Mouse (Mus musculus): ENCODE results near the gene Nmd3. TPM values are rescaled to one million over a fixed set of nuclear protein-coding genes. Genes with fewer than 3 reads are reported as not detected.

Nmd3 gene
- polyA plus RNA-seq, 1 experiment, result not detected

DNA sequence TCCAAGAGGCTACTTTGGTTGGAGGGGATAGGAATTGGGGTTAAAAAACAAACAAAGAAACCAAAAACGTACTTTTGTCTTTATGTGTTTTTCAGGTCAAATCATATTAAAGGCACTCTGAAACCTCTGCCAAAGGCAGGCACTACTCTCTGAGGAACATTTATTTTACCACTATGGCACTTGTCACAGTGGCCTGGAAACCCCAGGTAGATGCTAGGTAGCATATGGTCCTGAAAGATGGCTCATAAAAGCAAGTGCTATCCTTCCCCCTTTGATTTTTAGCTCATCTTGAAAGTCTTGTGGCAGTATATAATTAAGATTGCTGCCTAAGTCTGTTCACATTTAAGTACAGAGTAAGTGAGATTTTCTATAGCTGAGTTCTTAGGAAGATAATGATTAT is 35.7 kb downstream of the Nmd3 start:
- H3K27ac ChIP-seq (ENCODE audit: insufficient read depth, low read depth, low read length), result no peak overlapping the region
- peaks cover 2% of the 10 kb centered on the region; the same call in 1 of the 2 replicates for H3K4me1 ChIP-seq (ENCODE audit: control insufficient read depth, insufficient read depth, low read length)
- no peak for TF ChIP-seq POLR2A (IDR thresholded peaks at IDR 0.05; ENCODE audit: insufficient read depth, low read depth, low read length)
- TF ChIP-seq CTCF (IDR thresholded peaks at IDR 0.05; ENCODE audit: insufficient read depth, low read depth, low read length), result no peak
- no peak overlapping the region for H3K4me3 ChIP-seq (ENCODE audit: insufficient read depth, low read depth, low read length)
- 51% methylated on average over 1 of the region's 1 CpGs for WGBS

DNA sequence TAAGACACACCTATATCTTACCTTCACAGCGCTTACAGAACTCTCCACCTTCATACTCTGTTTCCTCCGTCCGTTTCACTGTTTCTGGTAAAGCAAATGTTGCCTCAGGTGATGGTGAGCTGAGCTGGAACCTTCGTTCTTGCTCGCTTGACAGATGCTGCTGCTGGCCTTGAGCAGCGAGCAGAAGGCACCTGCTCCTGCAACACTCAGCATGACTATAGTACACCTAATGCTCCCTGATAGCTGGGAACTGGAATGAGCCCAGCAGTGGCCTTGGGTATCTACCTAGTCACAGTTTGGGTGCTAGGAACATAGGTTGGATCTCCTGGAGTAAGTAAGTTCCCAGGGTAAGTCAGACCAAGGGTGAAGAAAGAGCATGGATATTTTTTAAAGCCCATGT is 38.3 kb downstream of the Nmd3 start:
- Histone ChIP-seq H3K4me1 (ENCODE audit: control insufficient read depth, insufficient read depth, low read length) (peaks cover 2% of the 10 kb centered on the region; the same call in 1 of the 2 replicates), H3K27ac (ENCODE audit: insufficient read depth, low read depth, low read length) (no peak overlapping the region), H3K4me3 (ENCODE audit: insufficient read depth, low read depth, low read length) (no peak overlapping the region)
- TF ChIP-seq CTCF (IDR thresholded peaks at IDR 0.05; ENCODE audit: insufficient read depth, low read depth, low read length) (no peak), POLR2A (IDR thresholded peaks at IDR 0.05; ENCODE audit: insufficient read depth, low read depth, low read length) (no peak)
- WGBS, result 93% methylated on average over 6 of the region's 6 CpGs

DNA sequence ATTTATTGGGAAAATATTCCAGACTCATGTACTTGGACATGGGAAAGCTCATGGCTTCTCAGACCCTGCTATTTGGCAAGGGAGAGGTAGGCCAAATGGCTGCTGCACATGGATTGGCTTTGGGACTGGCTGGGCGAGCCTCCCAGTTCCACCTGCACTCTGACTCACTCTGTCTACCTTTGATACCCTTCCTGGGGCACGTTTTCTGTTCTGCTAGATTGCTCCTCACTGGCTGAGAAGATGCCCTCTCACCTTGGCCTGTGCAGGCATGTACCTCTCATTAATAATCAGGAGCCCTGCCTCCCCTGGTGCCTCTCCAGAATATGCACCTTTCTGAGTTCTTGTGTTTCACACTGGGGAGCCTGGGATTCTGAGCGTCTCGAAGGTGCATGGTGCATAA is 39.4 kb downstream of the Nmd3 start:
- Histone ChIP-seq H3K27ac (ENCODE audit: insufficient read depth, low read depth, low read length) (no peak overlapping the region), H3K4me3 (ENCODE audit: insufficient read depth, low read depth, low read length) (no peak overlapping the region), H3K4me1 (ENCODE audit: control insufficient read depth, insufficient read depth, low read length) (peaks cover 2% of the 10 kb centered on the region; the same call in 1 of the 2 replicates)
- no peak for TF ChIP-seq POLR2A (IDR thresholded peaks at IDR 0.05; ENCODE audit: insufficient read depth, low read depth, low read length)
- no peak for TF ChIP-seq CTCF (IDR thresholded peaks at IDR 0.05; ENCODE audit: insufficient read depth, low read depth, low read length)
- WGBS, result 89% methylated on average over 4 of the region's 4 CpGs

DNA sequence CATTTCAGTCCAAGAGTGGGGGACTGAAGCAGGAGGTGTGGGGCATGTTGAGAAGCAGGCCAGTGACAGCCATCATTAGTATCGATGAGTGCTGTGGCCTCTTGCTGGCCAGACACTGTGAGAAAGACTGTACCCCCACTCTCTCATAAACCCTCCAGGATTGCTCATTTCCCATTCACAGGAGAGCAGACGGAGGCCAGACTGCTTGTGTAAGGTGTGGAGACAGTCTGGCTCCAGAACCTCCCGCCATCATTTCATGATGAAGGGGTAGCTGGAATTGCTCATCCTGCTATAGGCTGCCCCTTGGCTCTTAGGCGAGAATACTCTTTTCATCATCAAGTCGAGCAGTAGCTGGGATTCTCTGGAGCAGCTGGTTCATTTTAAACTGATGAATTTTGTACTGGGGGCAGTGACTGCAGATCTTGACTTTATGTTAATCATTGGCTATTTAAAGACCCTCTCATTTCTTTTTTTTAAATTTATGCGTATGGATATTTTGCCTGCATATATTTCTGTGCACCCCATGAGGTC is 41.1 kb downstream of the Nmd3 start:
- no peak overlapping the region for H3K27ac ChIP-seq (ENCODE audit: insufficient read depth, low read depth, low read length)
- WGBS, result 92% methylated on average over 6 of the region's 6 CpGs
- TF ChIP-seq CTCF (IDR thresholded peaks at IDR 0.05; ENCODE audit: insufficient read depth, low read depth, low read length) (no peak), POLR2A (IDR thresholded peaks at IDR 0.05; ENCODE audit: insufficient read depth, low read depth, low read length) (no peak)
- no peak overlapping the region for H3K4me3 ChIP-seq (ENCODE audit: insufficient read depth, low read depth, low read length)
- H3K4me1 ChIP-seq (ENCODE audit: control insufficient read depth, insufficient read depth, low read length), result peaks cover 2% of the 10 kb centered on the region; the same call in 1 of the 2 replicates

DNA sequence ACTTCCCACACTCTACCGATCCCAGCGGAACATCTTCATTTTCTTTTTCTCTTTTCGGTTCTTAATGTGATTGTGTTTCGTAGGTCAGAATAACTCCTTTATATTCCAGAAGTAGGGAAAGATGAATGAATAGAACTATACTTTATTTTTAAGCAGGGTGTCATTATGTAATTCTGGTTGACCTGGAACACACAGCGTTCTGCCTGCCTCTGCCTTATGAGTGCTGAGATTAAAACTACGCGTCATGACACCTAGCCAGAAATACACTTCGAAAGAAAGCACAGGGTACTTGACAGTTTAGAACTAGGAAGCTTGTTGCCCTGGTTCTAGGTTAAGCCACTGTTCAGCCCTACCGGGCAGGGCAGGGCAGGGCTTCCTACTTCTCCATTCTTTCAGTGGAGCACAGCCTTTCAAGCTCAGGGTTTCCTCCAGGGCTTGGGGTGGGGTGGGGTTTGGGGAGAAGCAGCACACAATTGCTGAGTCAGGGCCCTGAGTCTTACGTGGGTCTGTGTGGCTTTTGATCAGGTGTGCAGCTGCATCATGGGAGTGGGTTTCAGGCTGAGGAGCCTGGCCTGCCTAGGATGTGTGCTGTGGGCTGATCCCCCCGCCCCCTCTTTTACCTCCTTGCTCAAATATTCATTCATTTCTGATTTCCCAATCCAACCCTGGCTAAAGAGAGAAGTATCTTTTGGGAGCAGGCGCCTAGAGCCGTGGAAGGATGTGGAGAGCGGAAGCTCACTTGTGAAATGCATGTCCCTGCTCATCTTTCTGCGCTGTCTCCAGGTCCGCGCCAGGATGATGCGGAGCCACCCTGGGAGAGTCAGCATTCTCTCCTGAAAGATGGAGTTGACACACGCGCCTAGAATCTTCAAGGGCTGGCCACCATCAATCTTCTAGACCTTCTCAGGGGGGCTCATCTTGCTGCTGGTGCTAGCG is 42.1 kb downstream of the Nmd3 start:
- no peak overlapping the region for H3K4me3 ChIP-seq (ENCODE audit: insufficient read depth, low read depth, low read length)
- peaks cover 2% of the 10 kb centered on the region; the same call in 1 of the 2 replicates for H3K4me1 ChIP-seq (ENCODE audit: control insufficient read depth, insufficient read depth, low read length)
- WGBS, result 81% methylated on average over 21 of the region's 21 CpGs
- no peak overlapping the region for H3K27ac ChIP-seq (ENCODE audit: insufficient read depth, low read depth, low read length)
- TF ChIP-seq POLR2A (IDR thresholded peaks at IDR 0.05; ENCODE audit: insufficient read depth, low read depth, low read length) (no peak), CTCF (IDR thresholded peaks at IDR 0.05; ENCODE audit: insufficient read depth, low read depth, low read length) (no peak)

DNA sequence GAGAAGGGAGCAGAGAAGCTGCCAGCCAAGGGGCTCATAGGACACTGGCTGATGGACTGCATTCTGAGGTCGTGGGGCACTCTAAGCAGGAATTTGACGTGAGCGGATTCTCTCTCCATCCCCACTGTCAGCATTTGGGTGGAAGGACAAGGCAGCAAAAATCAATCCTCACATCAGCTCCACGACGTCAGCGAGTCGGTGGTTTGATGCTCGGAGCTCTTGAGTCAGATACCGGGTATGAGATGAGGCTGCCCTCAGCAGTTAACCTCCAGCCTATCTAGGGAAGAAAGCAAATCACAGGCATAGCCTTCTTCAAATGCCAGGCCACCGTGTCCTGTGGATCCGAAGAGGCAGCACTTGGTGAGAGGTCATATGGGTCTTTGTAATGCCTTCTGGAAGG is 43.4 kb downstream of the Nmd3 start:
- WGBS, result 98% methylated on average over 11 of the region's 11 CpGs
- TF ChIP-seq POLR2A (IDR thresholded peaks at IDR 0.05; ENCODE audit: insufficient read depth, low read depth, low read length), result no peak
- no peak for TF ChIP-seq CTCF (IDR thresholded peaks at IDR 0.05; ENCODE audit: insufficient read depth, low read depth, low read length)
- no peak overlapping the region for H3K4me3 ChIP-seq (ENCODE audit: insufficient read depth, low read depth, low read length)

DNA sequence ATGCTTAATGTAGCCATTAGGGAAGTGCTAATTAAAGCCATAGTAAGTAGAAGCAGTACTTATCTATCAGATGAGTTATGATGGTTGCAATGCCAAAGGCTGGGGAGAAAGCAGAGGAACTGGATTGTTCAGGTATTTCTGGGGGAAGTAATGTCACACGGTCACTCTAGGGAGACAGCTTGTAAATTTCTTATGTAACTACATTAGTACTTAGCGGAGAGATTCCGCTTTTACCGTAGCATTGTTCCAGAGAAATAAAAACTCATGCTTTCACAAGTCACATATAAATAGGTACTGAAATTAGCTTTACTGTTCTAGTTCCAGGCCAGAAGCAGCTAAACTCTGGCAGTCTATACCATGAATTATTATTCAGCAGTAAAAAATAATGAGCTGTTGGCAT is 47.4 kb downstream of the Nmd3 start:
- Histone ChIP-seq H3K4me1 (ENCODE audit: control insufficient read depth, insufficient read depth, low read length) (no peaks in the 10 kb centered on the region), H3K27ac (ENCODE audit: insufficient read depth, low read depth, low read length) (no peak overlapping the region), H3K4me3 (ENCODE audit: insufficient read depth, low read depth, low read length) (no peak overlapping the region)
- WGBS, result 76% methylated on average over 4 of the region's 4 CpGs
- no peak for TF ChIP-seq POLR2A (IDR thresholded peaks at IDR 0.05; ENCODE audit: insufficient read depth, low read depth, low read length)
- no peak for TF ChIP-seq CTCF (IDR thresholded peaks at IDR 0.05; ENCODE audit: insufficient read depth, low read depth, low read length)

More for the DNA sequence above, 43.4 kb downstream of the Nmd3 start:
- H3K27ac ChIP-seq (ENCODE audit: insufficient read depth, low read depth, low read length), result no peak overlapping the region
- 0 out of 2 replicates have a peak, but pooled peaks cover 2% of the 10 kb centered on the region for H3K4me1 ChIP-seq (ENCODE audit: control insufficient read depth, insufficient read depth, low read length)

DNA sequence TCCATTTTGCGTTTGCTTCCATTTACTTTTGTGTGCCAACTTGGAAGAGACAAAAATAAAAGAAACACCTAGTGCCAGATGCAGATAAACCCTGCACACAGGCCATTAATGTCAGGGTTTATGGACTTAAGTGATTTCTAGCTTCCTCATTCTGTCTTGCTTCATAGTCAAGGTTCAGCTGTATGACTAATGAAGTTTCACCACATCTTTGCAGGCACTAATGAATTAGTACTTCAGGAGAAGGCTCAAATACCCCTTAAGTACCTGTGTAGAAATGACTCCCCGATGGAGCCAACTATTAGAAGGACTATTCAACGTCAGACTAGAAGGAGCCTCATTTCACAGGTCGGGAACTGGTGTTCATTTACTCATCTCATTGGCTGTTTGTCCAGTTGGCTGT is 51.6 kb downstream of the Nmd3 start:
- no peak overlapping the region for H3K27ac ChIP-seq (ENCODE audit: insufficient read depth, low read depth, low read length)
- 94% methylated on average over 4 of the region's 4 CpGs for WGBS
- TF ChIP-seq CTCF (IDR thresholded peaks at IDR 0.05; ENCODE audit: insufficient read depth, low read depth, low read length) (no peak), POLR2A (IDR thresholded peaks at IDR 0.05; ENCODE audit: insufficient read depth, low read depth, low read length) (no peak)
- no peaks in the 10 kb centered on the region for H3K4me1 ChIP-seq (ENCODE audit: control insufficient read depth, insufficient read depth, low read length)
- H3K4me3 ChIP-seq (ENCODE audit: insufficient read depth, low read depth, low read length), result no peak overlapping the region

DNA sequence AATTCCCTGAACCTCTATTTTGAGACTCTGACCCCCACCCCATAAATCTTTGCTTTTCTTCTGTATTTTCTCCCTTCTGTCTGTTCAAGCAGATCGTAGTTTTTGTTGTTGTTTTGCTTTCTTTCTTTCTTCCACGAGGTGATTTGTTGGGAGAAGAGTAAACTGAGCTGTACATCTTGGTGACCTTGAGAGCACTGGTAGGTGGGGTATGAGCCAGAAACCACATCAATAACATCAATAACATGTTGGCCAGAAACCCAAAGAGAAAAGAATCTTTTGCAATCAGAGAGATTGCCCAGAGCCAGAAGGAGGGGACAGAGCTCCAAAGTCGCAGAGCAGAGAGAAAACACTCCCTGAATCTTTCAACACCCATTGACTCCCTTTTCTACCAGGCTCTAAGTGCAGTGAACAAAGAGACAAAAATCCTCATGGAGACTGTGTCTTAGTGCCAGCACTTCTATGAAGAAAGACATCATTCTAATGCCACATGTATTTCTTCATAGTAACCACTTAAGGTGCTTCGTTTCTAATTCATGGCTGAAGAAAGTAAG is 57.5 kb downstream of the Nmd3 start:
- Histone ChIP-seq H3K4me1 (ENCODE audit: control insufficient read depth, insufficient read depth, low read length) (no peaks in the 10 kb centered on the region), H3K27ac (ENCODE audit: insufficient read depth, low read depth, low read length) (no peak overlapping the region), H3K4me3 (ENCODE audit: insufficient read depth, low read depth, low read length) (no peak overlapping the region)
- WGBS, result 66% methylated on average over 4 of the region's 4 CpGs
- TF ChIP-seq CTCF (IDR thresholded peaks at IDR 0.05; ENCODE audit: insufficient read depth, low read depth, low read length), result no peak
- TF ChIP-seq POLR2A (IDR thresholded peaks at IDR 0.05; ENCODE audit: insufficient read depth, low read depth, low read length), result no peak
